Comparison of ENCODE assay signal across 10 mouse cellular contexts in genomic region chr13:60429148-60429547, GRCm38 (mm10).
A peak's percentile ranks its signal among the peaks of the same experiment; 100 is the strongest.
DNase-seq lines count a peak whose midpoint lies in the region; ATAC-seq and TF ChIP-seq lines count a peak whose summit lies in the region.
"Had no signal": no experiment of that assay in that cellular context is flagged by ENCODE, and none has a peak within 500 bp of the region (broad histone marks: within the 10 kb centered on the region; RNA-seq: fewer than 3 reads in every experiment).

No protein-coding gene starts in this region.

- H3K9me3 ChIP-seq in liver, postnatal 0 days (ENCODE audit: low read length) = no peaks in the 10 kb centered on the region
- H3K9me3 ChIP-seq in limb, embryonic 10.5 days (replicated peaks) = no peaks in the 10 kb centered on the region

- 60% methylated on average over 3 of the region's 3 CpGs for WGBS in liver, postnatal 0 days (ENCODE audit: insufficient replicate concordance)
- 75% methylated on average over 3 of the region's 3 CpGs for WGBS in limb, embryonic 10.5 days

- DNase-seq in gastrocnemius, adult 2 months = no peak
- DNase-seq in gastrocnemius, postnatal 36 days = no peak
- no peak for DNase-seq in liver, postnatal 0 days
- DNase-seq in liver (no peak), ES-CJ7 (ENCODE audit: low read depth, low spot score) (peak; percentile 32)
- DNase-seq in limb, embryonic 10.5 days (ENCODE audit: low spot score) = no peak
- no peak for DNase-seq in right cerebral cortex, adult 2 months (ENCODE audit: low spot score in 2 of 2)
- DNase-seq: heart, postnatal 14 days; right cerebral cortex, postnatal 25 days had no signal

- H3K9ac ChIP-seq in liver, postnatal 0 days (replicated peaks) = no peak overlapping the region
- H3K9ac ChIP-seq: embryonic facial prominence, embryonic 15.5 days had no signal

- no peak overlapping the region for H3K4me3 ChIP-seq in gastrocnemius, adult 2 months
- no peak overlapping the region for H3K4me3 ChIP-seq in liver, postnatal 0 days (ENCODE audit: low read depth, low read length)
- H3K4me3 ChIP-seq in limb, embryonic 10.5 days = no peak overlapping the region
- H3K4me3 ChIP-seq: embryonic facial prominence, embryonic 15.5 days had no signal

- TF ChIP-seq CTCF in gastrocnemius, adult 2 months (IDR thresholded peaks at IDR 0.05) = peak; percentile 36; the same call in 1 of the 2 replicates
- TF ChIP-seq CTCF in liver, postnatal 0 days (IDR thresholded peaks at IDR 0.05; ENCODE audit: low read depth) = peak; percentile 34

- no peak for TF ChIP-seq EP300 in liver, postnatal 0 days (IDR thresholded peaks at IDR 0.05; ENCODE audit: low read depth)

- intact Hi-C loops in gastrocnemius, adult 2 months (cut with DNase I) = no loop called here
- intact Hi-C loops in gastrocnemius, postnatal 36 days (cut with DNase I) = no loop called here

- no peak overlapping the region for H3K27ac ChIP-seq in gastrocnemius, adult 2 months
- no peak overlapping the region for H3K27ac ChIP-seq in liver, postnatal 0 days (ENCODE audit: low read depth)
- peak overlapping the region; percentile 62; the same call in 1 of the 2 replicates for H3K27ac ChIP-seq in limb, embryonic 10.5 days
- H3K27ac ChIP-seq: embryonic facial prominence, embryonic 15.5 days had no signal

- no peak overlapping the region for H3K4me2 ChIP-seq in liver, postnatal 0 days (ENCODE audit: low read depth, low read length)
- H3K4me2 ChIP-seq: embryonic facial prominence, embryonic 15.5 days had no signal

- no peaks in the 10 kb centered on the region for H3K36me3 ChIP-seq in liver, postnatal 0 days (replicated peaks; ENCODE audit: insufficient read depth, low read length)
- no peaks in the 10 kb centered on the region for H3K36me3 ChIP-seq in limb, embryonic 10.5 days
- H3K36me3 ChIP-seq: embryonic facial prominence, embryonic 15.5 days had no signal

- ATAC-seq in liver, postnatal 0 days = no peak

- no peaks in the 10 kb centered on the region for H3K27me3 ChIP-seq in liver, postnatal 0 days (ENCODE audit: insufficient read depth, low read length)
- H3K27me3 ChIP-seq in limb, embryonic 10.5 days (ENCODE audit: low read depth, poor library complexity, severe bottlenecking) = no peaks in the 10 kb centered on the region
- H3K27me3 ChIP-seq: embryonic facial prominence, embryonic 15.5 days had no signal

- no peaks in the 10 kb centered on the region for H3K4me1 ChIP-seq in liver, postnatal 0 days (ENCODE audit: insufficient read depth)
- peaks cover 52% of the 10 kb centered on the region for H3K4me1 ChIP-seq in limb, embryonic 10.5 days
